Mouse (Mus musculus): ENCODE data around the gene Abcc2.

Abcc2 gene

DNA sequence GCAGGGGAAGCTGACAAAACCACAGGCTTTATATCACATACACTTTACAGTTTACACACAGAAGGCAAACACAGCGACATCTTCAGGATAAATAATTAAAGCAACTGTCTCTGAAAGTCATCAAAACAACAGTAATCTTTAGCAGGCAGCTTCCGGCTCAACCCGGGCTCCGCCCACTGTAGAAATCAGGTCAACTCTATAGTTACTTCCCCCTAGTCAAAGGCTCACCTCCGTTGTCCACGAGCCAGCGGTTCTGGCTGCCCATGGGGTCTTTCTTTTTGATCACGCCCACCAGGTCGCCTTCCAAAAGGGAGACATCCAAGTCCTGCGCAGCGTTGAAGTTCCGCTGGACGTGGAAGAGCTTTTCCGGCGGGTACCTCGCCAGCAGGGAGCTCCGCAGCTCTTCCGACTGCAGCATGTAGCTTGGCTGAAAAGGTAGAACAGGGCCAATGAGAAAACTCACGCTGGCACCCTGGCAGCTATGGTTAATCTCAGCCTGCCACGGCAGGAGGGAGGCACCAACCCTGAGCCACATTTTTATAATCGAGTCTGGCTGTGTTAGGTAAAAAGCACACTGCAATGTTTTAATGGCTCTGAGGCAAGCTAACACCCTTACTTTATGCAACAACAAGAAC, 70.1 kb downstream of the Abcc2 start:
- no peak for DNase-seq (ENCODE audit: low spot score in 2 of 2)

DNA sequence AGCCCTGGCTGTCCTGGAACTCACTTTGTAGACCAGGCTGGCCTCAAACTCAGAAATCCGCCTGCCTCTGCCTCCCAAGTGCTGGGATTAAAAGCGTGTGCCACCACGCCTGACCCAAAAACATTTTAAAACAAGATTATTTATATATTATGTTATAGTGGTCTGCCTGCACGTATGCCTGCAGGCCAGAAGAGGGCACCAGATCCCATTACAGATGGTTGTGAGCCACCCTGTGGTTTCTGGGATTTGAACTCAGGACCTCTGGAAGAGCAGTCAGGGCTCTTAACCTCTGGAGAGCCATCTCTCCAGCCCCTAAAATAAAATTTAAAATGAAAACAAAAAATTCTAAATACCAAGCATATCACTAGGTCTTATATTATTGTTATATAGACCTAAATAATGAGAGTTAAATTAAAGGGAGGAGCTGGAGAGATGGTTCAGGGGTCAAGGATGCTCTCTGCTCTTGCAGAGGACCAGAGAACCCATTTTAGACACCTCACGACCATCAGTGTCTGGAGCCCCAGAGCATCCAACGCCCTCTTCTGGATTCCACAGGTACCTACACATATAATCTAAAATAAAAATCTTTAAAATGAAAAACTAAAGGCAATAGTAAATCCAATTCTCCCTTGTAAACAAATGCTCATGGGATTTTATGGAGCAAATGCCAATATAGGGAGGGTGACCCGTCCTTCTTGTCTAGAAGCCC, 71.0 kb downstream of the Abcc2 start:
- DNase-seq (ENCODE audit: low spot score in 2 of 2): no peak

DNA sequence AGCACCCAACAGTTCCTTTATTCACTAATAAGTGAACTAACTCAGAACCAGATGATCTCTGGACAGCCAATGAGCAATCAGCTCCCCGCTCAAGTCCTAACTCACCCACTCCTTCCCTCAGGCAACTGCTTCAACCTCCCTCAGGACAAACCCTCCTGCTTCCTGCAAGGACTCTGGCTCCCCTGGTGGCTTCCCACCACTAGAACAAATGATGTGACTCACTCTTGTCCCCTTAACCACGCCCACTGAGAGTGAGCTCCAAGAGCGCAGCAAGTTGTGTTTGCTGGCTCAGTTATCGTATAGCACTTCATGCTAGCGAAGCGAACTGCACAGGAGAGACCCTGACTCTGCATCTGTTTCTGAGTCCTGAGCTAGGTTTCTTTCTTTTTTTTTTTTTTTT, 75.4 kb downstream of the Abcc2 start:
- no peak for DNase-seq (ENCODE audit: low spot score in 2 of 2)

DNA sequence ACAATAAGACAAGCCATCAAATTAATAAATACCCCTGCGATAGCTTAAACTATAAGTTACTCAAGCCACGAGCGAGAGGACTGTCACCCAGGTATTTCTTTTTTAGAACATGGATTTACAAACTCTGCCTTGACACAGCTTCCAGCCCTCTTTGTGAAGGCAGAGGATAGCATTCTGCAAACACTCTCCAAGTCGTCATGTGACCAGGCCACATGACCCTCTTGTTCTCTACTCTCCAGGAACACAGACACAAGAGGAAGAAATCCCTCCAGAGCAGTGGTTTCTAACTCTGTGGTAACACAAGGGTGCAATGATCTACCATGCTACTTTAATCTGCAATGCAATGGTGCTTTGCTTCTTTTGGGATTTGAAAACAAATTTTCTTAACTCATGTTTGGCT, 88.4 kb downstream of the Abcc2 start:
- DNase-seq (ENCODE audit: low spot score in 2 of 2): no peak

DNA sequence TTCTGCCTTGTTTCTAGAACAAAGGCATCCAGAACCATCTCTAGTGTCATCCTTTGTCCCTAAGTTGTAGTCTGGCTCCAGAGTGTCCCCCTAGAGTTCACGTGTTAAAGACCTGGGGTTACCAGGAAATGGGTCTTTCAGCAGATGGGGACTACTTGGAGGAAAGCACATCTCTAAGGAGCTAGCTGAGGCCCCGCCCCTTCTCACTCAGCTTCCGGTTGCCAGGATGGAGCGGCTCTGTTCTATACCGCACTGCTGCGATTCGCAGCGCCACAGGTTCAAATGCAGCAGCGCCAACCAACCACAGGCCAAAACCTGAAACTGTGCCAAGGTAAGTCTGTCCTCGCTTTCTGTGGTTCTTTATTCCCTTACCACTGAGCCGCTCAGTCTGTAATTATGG, 92.4 kb downstream of the Abcc2 start:
- DNase-seq (ENCODE audit: low spot score in 2 of 2): no peak

DNA sequence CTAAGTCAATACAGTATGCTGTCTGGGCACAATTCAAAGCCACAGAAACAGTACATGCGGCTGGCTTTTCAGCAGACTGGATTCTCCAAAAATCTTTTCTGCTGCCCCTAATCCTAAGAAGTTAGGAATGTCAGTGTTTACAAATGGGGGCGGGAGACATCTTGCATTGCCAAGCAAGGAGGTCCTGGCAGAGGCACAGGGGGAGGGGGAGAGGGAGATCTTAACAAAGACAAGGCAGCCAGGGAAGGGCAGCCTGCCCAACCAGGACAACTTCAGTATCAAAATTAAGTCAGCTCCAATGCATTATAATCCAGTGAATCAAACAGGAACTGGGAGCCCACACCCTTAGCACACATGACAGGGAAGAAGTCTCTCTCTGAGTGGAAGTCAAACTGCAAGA, 94.0 kb downstream of the Abcc2 start:
- no peak for DNase-seq (ENCODE audit: low spot score in 2 of 2)

DNA sequence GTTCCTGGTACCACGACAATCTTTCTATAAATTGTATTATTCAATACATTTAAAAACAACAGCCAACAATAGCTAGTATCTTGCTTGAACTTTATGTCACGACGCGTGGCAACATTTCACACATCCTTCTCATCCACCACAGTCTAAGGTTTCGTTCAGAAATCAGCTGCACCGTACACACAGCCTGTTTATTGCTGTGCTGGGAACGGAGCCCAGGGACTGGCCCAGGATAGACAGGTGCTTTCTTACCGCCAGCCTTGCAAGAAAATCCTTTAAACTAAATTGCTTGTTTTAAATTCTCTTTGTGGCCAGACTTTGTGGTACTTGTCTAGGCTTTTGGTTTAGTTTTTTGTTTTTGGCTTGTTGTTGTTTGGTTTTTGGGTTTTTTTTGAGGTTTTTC, 95.4 kb downstream of the Abcc2 start:
- no peak for DNase-seq (ENCODE audit: low spot score in 2 of 2)

DNA sequence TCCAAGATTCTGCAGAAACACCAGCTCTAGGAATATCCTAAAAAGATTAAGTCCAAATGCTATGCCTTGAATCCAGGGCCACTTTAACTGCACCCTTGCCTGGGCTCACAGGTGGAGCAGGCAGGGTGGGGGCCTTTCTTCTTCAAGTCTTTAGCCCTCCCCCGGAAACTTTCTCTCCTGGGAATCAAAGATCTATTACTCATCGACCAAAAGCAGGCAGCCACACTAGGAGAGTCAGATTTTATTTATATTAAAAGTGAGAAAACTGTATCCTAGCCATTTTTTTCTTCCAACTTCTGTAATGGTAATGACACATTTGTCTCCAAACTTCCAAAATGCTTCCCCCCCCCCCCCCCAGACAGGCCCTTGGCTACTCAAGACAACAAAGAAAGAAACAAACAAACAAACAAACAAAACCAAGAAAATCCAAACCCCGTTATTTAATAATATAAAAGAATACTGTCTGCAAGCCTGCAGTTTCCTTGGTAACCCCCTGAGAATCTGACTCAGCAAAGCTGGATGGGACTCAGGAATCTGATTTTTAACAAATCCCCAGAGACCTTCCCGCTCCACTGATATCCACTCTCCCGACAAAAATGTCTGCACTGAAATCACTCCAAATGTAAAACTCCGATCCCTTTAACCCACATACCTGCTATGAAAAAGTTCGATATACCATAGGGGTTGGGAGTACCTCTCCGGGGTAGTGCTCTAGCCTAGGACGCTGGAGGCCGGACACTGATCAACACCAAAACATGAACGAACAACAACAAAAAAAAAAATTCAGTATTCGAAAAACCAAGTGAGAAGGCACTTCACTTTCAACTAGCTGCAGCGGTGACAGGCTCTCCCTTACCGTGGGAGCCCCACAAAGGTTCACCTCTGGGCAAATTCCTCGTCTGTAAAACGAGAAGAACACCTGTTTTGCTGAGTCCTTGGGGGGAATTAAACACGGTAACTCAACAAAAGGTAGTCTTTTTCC, 96.4 kb downstream of the Abcc2 start:
- peak in 1 of 2 experiments; percentile 17 for DNase-seq (ENCODE audit: low spot score in 2 of 2)

DNA sequence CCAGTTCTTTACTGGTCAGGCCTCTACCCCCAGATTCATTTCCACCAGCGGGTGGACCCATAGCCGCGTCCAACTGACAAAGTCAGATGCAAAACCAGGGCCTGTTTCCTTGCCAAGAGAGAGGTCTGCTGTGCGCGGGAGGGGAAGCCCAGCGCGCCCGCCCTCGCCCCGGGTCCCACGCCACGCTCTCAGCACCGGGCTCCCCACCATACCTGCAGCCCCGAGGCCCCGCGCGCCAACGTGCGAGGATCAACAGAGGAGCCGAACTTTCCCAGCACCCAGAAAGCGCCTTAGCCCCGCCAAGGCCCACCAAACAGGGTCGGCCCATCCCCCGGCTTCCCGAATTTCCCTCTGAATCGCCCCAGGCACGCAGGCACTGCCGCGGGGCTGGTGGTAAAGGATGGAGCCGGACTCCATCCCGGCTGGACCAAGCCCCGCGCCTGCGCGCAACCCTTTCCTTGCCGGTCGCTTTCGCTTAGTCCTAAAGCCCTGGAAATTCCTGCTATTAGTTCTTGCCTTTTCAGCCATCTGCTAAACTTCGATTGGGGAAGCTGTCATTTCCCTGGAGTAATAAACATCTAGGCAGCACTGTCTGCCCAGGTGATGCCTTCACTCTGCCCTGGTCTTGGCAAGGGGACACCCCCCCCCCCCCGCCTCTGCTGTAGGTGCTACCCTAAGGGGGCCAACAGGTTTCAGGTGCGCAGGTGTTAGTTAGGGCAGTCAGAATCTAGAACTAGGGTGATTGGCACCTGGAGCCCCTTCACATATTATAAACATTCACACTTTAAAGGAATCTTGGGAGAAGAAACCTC, 97.6 kb downstream of the Abcc2 start:
- DNase-seq (ENCODE audit: low spot score in 2 of 2): peak; percentile 50 to 65

DNA sequence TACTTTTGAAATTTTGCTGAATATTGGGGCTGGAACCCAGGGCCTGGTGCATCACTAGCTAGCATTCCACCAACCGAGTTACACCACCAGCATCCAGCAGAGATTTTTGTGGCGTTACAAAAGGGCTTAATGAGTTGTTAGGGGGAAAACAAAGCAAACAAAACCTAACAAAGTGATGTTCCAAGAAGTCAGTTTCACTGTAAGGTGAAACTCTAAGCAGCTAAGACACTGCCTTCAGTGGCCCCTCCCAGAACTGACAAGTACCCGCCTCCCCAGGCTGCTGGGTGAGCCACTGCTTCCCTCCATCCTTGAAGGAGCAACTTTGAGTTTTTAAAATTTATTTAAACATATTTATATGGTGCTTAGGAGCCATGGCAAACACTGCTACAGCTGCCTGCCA, 98.4 kb downstream of the Abcc2 start:
- no peak for DNase-seq (ENCODE audit: low spot score in 2 of 2)

DNA sequence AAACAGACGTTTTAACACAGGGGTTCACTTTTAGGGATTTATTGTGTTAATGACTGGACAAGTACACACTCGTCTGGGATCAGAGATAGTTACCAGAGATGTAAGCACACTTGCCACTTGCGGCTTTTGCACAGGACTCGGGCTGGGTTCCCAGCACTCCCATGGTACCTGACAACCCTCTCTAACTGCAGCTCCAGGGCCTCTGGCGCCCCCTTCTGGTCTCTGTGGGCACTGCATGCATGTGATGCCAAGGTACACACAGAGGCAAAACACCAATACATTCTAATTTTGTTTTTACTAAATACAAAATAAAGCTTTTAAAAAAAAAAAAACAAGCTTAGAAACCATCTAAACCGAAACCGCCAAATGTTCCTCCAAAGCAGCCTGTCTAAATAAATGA, 99.6 kb downstream of the Abcc2 start:
- no peak for DNase-seq (ENCODE audit: low spot score in 2 of 2)

DNA sequence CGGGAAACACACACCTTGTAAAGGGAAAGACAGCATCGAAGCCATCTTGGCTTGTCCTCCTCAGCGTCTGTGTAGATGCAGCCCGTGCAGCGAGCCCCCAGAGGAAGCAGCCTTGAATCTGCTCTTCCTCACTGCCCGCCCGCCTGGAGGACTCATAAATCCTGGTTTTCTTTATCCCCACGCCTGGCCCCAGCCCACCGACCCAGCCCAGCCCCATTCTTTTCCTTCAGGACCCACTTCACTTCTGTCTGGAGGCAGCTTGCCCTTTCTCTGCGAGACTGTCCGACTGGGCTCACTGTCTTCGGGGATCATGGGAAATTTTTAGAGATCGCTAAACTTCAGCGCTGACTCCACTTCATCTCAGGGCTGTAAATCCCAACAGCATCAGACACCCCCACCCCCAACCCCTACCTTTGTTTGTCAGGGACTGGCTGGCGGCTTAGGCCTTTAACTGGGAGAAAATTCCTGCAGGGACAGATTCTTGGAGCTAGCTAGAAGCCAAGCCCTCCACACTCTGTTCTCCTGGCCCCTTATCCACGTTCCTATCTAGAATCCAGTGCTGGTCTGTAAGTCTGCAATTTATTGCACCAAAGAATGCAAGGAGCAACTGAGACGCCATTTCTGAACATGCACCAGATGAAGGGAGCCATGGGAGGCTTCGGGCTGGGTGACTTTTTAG, 101.0 kb downstream of the Abcc2 start:
- DNase-seq (ENCODE audit: low spot score in 2 of 2): no peak

DNA sequence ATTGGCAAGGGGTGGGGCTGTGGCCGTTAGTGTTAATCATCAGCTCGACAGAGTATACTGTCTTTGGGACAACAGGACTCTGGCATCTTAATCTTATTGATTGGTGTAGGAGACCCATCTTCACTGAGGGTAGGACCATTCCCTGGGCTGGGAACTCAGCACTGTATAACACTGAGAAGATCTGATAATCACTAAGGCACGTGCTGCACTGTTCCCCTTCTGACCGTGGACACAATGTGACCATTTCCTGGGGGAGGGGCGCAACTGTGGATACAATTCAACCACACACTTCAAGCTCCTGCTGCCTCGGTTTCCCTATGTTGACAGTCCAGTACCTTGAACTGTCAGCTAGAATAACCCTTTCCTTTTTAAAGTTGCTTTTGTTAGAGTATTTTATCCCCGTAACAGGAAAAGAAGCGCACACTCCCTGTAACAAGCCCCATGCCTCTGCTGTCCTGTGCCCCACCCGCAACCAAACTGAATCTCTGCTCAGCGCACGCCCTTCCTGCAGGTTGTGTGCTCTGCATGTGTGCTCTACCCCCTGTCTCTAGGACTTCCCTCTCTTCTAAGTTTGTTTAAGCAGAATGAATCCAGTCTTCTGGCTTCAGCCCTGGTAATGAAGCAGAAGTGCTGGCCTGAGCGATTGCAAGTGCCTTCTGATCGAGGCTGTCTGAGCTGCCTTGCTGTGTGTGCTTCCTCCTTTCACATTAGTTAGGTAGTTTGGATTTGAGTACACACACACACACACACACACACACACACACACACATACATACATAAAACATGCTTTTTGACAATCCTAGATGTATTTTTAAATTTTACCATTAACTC, 102.9 kb downstream of the Abcc2 start:
- no peak for DNase-seq (ENCODE audit: low spot score in 2 of 2)

DNA sequence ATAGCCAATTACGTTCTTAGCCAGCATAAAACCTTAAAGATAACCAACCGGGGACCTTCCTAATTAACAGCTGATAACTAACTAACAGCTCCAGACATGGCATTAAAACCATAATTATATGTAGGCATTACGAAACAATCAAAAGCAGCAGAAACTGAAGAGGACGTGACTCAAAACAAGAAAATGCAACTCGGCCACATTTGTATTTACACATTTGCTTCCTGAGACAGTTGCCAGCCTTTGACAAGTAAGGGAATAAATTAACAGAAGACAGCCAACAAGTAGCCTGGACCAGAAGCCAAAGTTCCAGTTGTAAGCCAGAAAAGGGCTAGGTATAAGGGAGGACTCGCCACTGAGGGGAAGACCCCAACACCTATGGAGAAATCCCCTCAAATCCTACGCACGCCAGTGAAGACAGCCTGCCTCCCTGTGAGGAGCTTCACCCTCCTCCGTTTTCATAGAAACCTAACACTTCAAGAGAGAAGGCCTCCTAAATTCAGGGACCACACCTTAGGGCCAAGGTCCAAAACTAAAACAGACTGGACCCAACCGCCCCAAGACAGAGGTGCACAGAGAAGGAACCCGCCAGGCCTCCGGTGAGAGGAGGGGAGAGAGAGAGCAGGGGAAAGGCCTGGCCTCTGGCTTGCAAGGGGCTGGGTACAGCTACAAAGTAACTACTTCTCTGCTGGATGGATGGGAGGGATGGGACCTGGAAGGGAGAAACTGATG, 104.5 kb downstream of the Abcc2 start:
- DNase-seq (ENCODE audit: low spot score in 2 of 2): no peak

DNA sequence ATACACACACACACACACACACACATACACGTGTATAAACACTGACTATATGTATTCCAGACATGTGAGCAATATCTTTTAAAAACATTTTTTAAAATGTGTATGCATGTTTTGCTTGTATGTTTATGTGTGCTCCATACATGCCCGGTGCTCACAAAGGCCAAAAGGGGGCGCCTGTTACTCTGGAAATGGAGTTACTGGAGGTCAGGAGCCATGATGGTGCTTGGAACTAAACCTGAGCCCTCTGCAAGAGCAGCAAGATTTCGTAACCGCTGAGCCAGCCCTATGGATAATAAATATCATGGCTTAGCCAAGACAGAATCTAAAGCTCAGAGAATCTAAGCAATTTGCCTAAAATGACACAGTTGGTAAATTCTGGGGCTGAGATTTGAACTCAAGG, 105.2 kb downstream of the Abcc2 start:
- DNase-seq (ENCODE audit: low spot score in 2 of 2): no peak

DNA sequence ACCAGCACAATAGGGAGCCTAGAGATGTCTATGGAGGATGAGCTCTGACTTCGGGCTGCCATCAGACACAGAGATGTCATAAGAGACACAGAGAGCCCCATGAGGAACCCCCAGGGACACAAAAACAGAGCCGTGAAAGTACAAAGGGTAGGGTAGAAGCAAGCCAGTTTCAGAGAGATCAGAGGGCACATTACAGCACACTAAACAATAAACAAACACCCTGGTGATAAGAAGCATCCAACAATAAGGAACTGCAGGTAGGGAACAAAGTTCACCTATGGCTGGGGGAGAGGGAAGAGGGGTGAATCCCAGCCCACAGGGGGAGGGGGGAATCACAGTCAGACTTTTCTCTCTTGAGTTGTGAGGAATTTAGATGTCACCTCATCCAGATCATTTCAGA, 105.7 kb downstream of the Abcc2 start:
- no peak for DNase-seq (ENCODE audit: low spot score in 2 of 2)
